Mouse (Mus musculus) layer of hippocampus, adult 9-11 months (tissue): ENCODE results near the gene 1810049J17Rik.
A peak's percentile ranks its signal among the peaks of the same experiment; 100 is the strongest.
"Not testable (repeated sequence)": the region's sequence is repeated elsewhere in the genome, so short reads cannot be mapped to it uniquely, and the experiment has no call there.

Source experiments
- DNase-seq: peaks from one replicate; pipeline ENCODE4 v3.0.0; 2022

Gene 1810049J17Rik

GRCm38 (mm10) chr15:12321788-12322621 is at the start of gene 1810049J17Rik:
1810049J17Rik (minus strand) TSS chr15:12321899.
- peak; percentile 21 for DNase-seq

GRCm38 (mm10) chr15:12371183-12371582 is 49.5 kb upstream of the 1810049J17Rik start:
- DNase-seq = peak; percentile 60

DNA sequence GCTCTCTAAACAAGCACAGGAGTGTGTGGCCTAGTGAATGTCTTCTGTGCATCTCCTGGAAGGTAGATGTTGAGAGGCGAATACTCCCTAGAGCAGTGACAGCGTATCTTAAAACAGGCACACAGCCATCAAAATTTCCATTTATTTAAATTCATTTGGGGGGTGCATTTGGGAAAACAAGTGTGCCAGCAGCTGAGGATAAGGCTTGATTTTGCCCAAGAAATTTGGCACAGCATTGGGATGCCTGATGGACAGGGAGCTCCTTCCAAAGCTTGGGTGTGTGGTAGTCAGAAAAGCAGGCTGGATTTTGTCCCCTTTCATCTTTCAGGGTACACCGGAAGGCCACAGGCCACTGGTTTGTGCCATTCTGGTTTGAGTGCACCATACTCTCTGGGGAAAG is 48.4 kb upstream of the 1810049J17Rik start:
- no peak for DNase-seq

DNA sequence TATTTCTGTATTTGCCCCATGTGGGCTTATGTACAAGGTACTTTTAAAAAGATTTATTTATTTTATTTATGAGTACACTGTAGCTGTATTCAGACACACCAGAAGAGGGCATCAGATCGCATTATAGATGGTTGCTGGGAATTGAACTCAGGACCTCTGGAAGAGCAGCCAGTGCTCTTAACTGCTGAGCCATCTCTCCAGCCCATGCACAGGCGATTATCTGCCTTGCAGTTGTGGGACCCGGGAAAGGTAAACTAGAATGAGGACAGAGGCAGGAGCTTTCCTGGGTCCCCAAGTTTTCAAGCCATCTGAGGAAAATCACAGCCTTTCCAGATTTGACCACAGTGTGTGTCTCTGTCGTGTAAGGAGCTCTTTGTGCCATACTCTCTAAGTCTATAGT is 47.2 kb upstream of the 1810049J17Rik start:
- no peak for DNase-seq

DNA sequence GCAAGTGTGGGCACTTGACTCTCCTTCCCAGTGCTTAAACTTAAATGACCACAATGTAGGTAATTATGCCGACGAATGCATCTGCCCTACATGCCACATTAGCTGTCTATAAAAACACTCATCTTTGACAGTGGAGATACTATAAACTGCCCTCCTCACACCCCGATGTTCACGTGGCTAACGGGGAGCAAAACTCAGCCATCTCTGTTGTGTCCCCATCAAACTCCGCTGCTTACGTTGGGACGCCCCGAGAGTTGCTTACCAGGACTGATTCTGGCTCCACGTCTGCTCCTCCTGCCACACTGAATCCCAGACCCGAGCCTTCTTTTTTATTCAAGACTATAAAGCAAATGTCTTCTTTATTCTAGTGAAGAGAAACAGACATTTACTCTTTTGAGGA is 46.7 kb upstream of the 1810049J17Rik start:
- DNase-seq = no peak

GRCm38 (mm10) chr15:12367306-12368080 is 45.8 kb upstream of the 1810049J17Rik start:
- no peak for DNase-seq

- DNase-seq = not testable (repeated sequence)
Measured at GRCm38 (mm10) chr15:12366580-12367305, 45.0 kb upstream of the 1810049J17Rik start.

DNA sequence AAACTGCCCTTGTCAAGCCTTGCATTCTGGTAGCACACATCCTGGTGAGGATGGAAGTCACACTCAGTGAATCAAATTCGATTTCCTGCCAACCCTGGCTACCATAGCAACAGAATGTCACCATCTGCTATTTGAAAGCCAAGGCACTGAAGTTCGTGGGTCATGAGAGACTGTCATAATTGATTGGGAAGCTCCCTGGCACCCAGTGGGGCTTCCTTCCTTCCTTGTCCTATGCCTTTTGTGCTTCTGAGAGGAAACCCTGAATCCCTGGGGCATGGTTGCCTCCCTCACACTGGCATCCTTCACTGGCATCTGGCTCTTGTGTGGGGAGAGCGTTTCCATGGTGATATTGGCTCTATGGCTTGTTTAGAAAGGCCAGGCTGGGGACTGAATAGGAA is 44.4 kb upstream of the 1810049J17Rik start:
- peak; percentile 87 for DNase-seq

GRCm38 (mm10) chr15:12365416-12366071 is 43.8 kb upstream of the 1810049J17Rik start:
- no peak for DNase-seq

- no peak for DNase-seq
Measured at GRCm38 (mm10) chr15:12364096-12364495, 42.4 kb upstream of the 1810049J17Rik start.

- peak; percentile 63 for DNase-seq
Measured at GRCm38 (mm10) chr15:12362701-12363040, 41.0 kb upstream of the 1810049J17Rik start.

DNA sequence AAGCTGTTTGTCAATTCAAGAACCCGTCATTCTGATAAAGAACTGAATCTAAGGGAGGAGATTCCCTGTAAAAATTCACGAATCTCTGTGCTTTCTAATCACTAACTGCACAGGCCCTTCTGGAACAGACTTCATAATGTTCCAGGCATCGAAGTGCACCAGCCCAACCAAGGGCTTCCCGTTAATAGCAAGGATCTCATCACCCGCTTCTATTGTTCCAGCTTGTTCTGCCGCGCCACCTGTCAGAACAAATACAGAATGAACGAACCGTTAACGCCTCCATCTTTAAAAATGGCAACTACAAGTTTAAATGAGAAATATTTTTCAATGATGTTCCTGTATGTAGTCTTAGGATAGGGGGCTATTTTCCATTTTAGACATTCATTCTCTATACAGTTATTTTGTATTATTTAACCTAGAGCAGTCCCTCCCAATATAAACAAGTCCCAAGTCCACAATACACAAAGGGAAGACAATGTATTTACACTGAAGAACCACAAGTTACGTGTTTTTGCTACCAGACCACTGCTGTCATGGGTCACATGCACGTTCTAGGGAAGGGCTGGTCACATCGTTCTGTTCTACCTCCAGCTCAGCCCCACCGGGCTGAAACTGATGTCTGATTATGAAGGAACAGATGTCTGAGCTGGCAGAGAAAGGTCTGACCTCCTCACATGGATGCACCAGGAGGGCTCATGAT is 40.5 kb upstream of the 1810049J17Rik start:
- peak; percentile 58 for DNase-seq

DNA sequence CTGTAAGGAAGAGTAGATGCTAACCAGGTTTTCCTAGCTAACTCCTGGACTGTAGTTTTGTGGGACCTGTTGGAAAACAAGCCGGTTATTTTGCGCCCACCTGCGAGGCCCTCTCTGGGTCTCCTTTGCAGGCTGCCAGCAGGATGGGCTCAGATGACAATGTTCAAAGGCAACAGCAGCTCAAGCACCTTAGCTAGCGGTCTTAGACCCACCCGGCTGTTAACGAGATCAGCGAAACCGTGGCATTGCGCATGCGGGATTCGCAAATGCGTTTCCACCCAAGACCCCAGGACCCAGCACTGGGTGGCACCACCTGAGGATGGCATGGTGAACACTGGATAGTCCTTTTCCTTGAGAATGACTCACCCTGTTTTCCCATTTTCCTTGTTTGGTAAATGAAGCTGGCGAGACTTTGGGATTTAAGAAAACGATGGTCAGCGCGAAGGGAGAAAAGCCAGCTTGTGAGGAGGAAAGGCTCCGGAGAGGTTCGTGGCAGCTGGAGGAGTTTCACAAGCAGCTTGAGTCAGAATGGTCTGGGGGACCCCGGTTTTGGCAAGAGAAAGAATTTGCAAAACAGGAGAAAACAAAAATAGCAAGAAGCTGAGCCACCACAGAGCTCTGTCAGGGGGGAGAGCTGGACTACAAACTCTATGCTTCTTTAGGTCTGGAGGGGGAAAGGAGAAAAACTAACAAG is 39.0 kb upstream of the 1810049J17Rik start:
- no peak for DNase-seq

GRCm38 (mm10) chr15:12358384-12358783 is 36.7 kb upstream of the 1810049J17Rik start:
- DNase-seq = no peak

DNA sequence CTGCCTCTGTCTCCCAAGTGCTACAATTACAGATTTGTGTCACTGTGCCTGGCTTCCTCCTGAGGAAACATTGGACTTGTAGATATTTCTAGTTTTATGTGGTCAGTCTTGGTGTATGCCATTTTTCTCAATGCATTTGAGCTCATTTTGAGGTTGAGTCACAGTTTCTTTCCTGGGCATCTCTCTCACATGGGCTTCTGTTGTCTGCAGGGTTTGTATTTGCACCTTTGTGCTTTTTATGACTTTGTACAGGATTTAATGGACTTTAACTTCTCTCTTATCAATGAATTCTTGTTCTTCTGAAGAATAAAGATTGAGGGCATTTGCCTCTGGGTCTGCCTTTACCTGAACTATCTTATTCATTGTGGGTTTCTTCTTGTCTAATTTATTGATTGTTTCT is 35.8 kb upstream of the 1810049J17Rik start:
- no peak for DNase-seq

DNA sequence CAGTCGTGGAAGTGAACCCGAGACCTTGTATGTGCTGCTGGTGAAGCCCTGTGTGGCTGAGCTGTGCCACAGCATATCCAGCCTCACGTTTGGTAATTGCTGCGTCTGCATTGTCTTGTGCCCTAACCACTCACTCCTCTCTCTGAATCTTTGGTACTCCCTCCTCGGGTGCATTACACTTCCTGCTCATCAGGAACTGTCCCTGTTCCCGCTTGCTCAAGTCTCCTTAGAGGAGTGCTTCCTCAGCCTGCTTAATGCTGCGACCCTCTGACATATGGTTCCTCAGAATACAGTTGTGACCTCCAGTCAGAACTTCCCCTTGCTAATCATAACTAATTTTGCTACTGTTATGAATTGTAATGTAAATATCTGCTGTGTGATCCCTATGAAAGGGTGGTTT is 34.2 kb upstream of the 1810049J17Rik start:
- DNase-seq = no peak

DNA sequence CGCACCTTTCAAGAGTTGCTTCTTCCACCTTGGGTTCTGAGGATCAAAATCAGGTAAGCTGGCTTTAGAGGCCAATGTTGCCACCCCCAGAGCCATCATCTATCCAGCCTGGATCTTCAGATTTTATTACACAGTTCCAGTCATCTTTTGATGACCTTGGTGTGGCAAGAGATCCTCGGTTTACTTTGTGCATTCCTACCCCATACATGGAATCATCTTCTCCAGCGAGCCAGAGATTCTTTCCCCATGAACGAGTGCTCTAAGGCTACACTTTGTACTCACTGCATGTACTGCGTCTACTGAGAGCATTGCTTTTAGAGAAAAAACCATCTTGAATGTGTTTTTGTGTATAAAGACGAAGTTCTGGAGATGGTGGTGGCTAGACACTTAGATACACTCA is 33.6 kb upstream of the 1810049J17Rik start:
- no peak for DNase-seq

GRCm38 (mm10) chr15:12354281-12354810 is 32.6 kb upstream of the 1810049J17Rik start:
- no peak for DNase-seq

GRCm38 (mm10) chr15:12351470-12351869 is 29.8 kb upstream of the 1810049J17Rik start:
- DNase-seq = no peak

DNA sequence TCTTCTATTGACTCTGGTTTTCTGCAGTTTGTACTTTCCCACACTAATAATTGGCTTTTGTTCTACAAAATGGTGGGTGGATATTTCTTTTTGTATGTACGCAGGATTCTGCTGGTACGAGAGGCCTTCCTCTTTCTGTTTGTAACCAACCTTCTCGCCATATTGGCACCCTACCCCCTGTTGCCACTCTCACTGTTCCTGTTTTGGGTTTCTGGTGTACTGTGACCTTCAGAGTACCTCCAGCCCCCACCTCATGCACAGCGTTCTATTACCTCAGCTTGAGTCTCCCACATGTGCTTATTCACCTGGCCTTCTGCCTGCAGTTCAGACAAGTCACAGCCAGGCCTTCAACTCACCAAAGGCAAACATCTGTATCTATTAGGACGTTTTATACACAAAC is 28.1 kb upstream of the 1810049J17Rik start:
- DNase-seq = no peak

GRCm38 (mm10) chr15:12348950-12349349 is 27.3 kb upstream of the 1810049J17Rik start:
- DNase-seq = no peak
